ENCODE assay signal across 8 mouse cellular contexts in the genomic region with DNA sequence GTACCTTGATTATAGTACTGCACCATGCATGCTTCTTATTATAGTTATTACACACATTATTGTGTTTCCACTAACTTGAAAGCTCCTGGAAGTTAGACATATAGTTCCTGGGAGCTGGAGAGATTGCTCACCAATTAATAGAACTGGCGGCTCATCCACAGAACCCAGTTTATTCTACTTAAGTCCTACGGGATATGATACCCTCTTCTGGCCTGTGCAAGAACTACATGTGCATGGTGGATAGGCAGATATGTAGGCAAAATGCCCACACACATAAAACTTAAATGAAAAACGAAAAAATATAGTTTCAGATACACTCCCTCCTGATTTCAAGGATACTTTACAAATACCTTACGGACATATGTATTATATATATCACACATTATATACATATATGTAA. TPM values are rescaled to one million over a fixed set of nuclear protein-coding genes. Genes with fewer than 3 reads are reported as not detected.
DNase-seq lines count a peak whose midpoint lies in the region; ATAC-seq and TF ChIP-seq lines count a peak whose summit lies in the region.
"Had no signal": no experiment of that assay in that cellular context is flagged by ENCODE, and none has a peak within 500 bp of the region (broad histone marks: within the 10 kb centered on the region; RNA-seq: fewer than 3 reads in every experiment).

No protein-coding gene starts in this region.

- peak; percentile 3 for DNase-seq in kidney, postnatal 14 days
- peak; percentile 1 for DNase-seq in ES-E14 (ENCODE audit: low read depth, low spot score)
- DNase-seq in brain, adult 2 months (ENCODE audit: low read depth, low spot score), result peak; percentile 26
- peak; percentile 18 for DNase-seq in lung, postnatal 10 days
- DNase-seq in limb, embryonic 10.5 days (ENCODE audit: low spot score), result no peak
- no peak for DNase-seq in thymus, postnatal 10 days (ENCODE audit: low spot score in 2 of 2)

- no peak overlapping the region for H3K27ac ChIP-seq in kidney, embryonic 14.5 days (ENCODE audit: low read depth, low read length)
- no peak overlapping the region for H3K27ac ChIP-seq in ES-E14 (ENCODE audit: insufficient read depth, low read depth, low read length, poor library complexity, severe bottlenecking)
- no peak overlapping the region for H3K27ac ChIP-seq in limb, embryonic 10.5 days

- in situ Hi-C loops in ES-E14 (cut with MboI; ENCODE audit: low sequenced_read_pairs in 2 of 2, unreplicated experiment in 2 of 2), result loop anchor here in 1 of 2 experiments (25.0 kb wide), 1 partner anchor 317 kb away; no protein-coding TSS in a partner anchor

- H3K9me3 ChIP-seq in kidney, embryonic 14.5 days (ENCODE audit: control insufficient read depth, low read length), result no peaks in the 10 kb centered on the region
- H3K9me3 ChIP-seq in ES-E14 (ENCODE audit: control insufficient read depth, insufficient read depth, low read depth, low read length), result no peaks in the 10 kb centered on the region
- no peaks in the 10 kb centered on the region for H3K9me3 ChIP-seq in limb, embryonic 10.5 days (replicated peaks)
- H3K9me3 ChIP-seq: megakaryocyte, embryonic 14.5 days had no signal

- ATAC-seq in kidney, embryonic 14.5 days (ENCODE audit: low FRiP score, low TSS enrichment), result no peak

- H3K36me3 ChIP-seq in kidney, embryonic 14.5 days (ENCODE audit: control insufficient read depth, insufficient read depth, low read length), result no peaks in the 10 kb centered on the region
- no peaks in the 10 kb centered on the region for H3K36me3 ChIP-seq in ES-E14 (ENCODE audit: control insufficient read depth, insufficient read depth, low read length, poor library complexity, severe bottlenecking)
- H3K36me3 ChIP-seq in limb, embryonic 10.5 days, result no peaks in the 10 kb centered on the region

- no peaks in the 10 kb centered on the region for H3K27me3 ChIP-seq in kidney, embryonic 14.5 days (ENCODE audit: control insufficient read depth, insufficient read depth, low read length)
- H3K27me3 ChIP-seq in limb, embryonic 10.5 days (ENCODE audit: low read depth, poor library complexity, severe bottlenecking), result no peaks in the 10 kb centered on the region
- H3K27me3 ChIP-seq: megakaryocyte, embryonic 14.5 days had no signal

- no peak overlapping the region for H3K4me3 ChIP-seq in kidney, embryonic 14.5 days (ENCODE audit: low read length)
- no peak overlapping the region for H3K4me3 ChIP-seq in ES-E14 (ENCODE audit: insufficient read depth in 1 of 2, low read depth in 1 of 2, low read length in 2 of 2, poor library complexity in 1 of 2, severe bottlenecking in 1 of 2)
- H3K4me3 ChIP-seq in limb, embryonic 10.5 days, result no peak overlapping the region
- H3K4me3 ChIP-seq: megakaryocyte, embryonic 14.5 days had no signal

- 56% methylated on average over 4 of the region's 4 CpGs for whole genome bisulfite sequencing in kidney, embryonic 14.5 days
- WGBS in limb, embryonic 10.5 days, result 51% methylated on average over 4 of the region's 4 CpGs

- no peak overlapping the region for H3K4me2 ChIP-seq in kidney, embryonic 14.5 days (replicated peaks; ENCODE audit: low read depth, low read length)

- no peak overlapping the region for H3K9ac ChIP-seq in kidney, embryonic 14.5 days (ENCODE audit: low read depth, low read length)
- no peak overlapping the region for H3K9ac ChIP-seq in ES-E14 (ENCODE audit: insufficient read depth, low read depth, low read length, poor library complexity, severe bottlenecking)

- no peaks in the 10 kb centered on the region for H3K4me1 ChIP-seq in kidney, embryonic 14.5 days (ENCODE audit: control insufficient read depth, insufficient read depth, low read length)
- H3K4me1 ChIP-seq in ES-E14 (ENCODE audit: control insufficient read depth in 2 of 2, insufficient read depth in 2 of 2, low read length in 2 of 2, poor library complexity in 1 of 2), result no peaks in the 10 kb centered on the region
- no peaks in the 10 kb centered on the region for H3K4me1 ChIP-seq in limb, embryonic 10.5 days
- H3K4me1 ChIP-seq: megakaryocyte, embryonic 14.5 days had no signal

TF ChIP-seq in ES-E14, 5 proteins besides CTCF, POLR2A, EP300 and RAD21:
- no peak for TF ChIP-seq MAFK (IDR thresholded peaks at IDR 0.05; ENCODE audit: insufficient read depth, low read depth, low read length)
- no peak for TF ChIP-seq HCFC1 (IDR thresholded peaks at IDR 0.05; ENCODE audit: borderline replicate concordance, insufficient read depth, low read length)
- no peak for TF ChIP-seq ZC3H11A (IDR thresholded peaks at IDR 0.05; ENCODE audit: borderline replicate concordance, low read depth, low read length)
- no peak for TF ChIP-seq CHD2 (IDR thresholded peaks at IDR 0.05; ENCODE audit: low read depth, low read length)
- TF ChIP-seq ZNF384 (IDR thresholded peaks at IDR 0.05; ENCODE audit: low read depth, low read length), result no peak

RNA-seq across cellular contexts. Expression of a gene that starts 36.5 kb away (rescaled TPM):
- not detected in 2 replicates for polyA plus RNA-seq in kidney, embryonic 14.5 days (2014; fragmentation: Nextera tagmentation; extraction: Ambion mirVana)
- total RNA-seq in ES-E14 (2012; rRNA removed), result not detected in 2 replicates
- not detected in 2 replicates for polyA plus RNA-seq in limb, embryonic 10.5 days (2016; fragmentation: Nextera tagmentation; extraction: Ambion mirVana)

Comparison
In these comparisons a context has a peak if more than half of its experiments do, and no peak if none do; other contexts are left out.
1. DNase-seq: peak in kidney, postnatal 14 days (single experiment), ES-E14 (single experiment), brain, adult 2 months (single experiment) and lung, postnatal 10 days (single experiment); none in limb, embryonic 10.5 days (single experiment) and thymus, postnatal 10 days (0 of 2).